Mouse (Mus musculus): ENCODE measurements around the gene Cabp2. TPM values are rescaled to one million over a fixed set of nuclear protein-coding genes. Genes with fewer than 3 reads are reported as not detected.
"Not testable (repeated sequence)": the region's sequence is repeated elsewhere in the genome, so short reads cannot be mapped to it uniquely, and the experiment has no call there.

Cabp2 gene
- polyA plus RNA-seq, 1 experiment from 2014 or later, result not detected

DNA sequence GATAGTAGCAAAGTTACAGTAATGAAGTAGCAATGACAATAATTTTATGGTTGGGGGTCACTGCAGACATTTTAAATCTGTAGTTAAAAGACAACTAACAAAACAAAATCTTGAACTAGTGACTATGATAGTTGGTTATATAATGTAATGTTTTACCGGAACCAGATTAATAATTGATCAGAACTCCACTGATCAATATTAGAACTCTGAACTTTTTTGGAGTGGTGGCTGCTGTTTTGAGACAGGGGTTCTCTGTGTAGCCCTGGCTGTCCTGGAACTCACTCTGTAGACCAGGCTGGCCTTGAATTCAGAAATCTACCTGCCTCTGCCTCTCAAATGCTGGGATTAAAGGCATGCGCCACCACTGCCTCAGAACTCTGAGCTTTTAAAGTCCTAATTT, 13.1 kb upstream of the Cabp2 start:
- H3K27ac ChIP-seq; ATAC-seq (replicated peaks; ENCODE audit: insufficient number of reproducible peaks, insufficient read depth, low FRiP score, low read depth); H3K9ac ChIP-seq; H3K4me1 ChIP-seq (replicated peaks); H3K9me3 ChIP-seq (replicated peaks); H3K36me3 ChIP-seq; H3K4me2 ChIP-seq; H3K27me3 ChIP-seq; H3K4me3 ChIP-seq: not testable (repeated sequence)
- 89% methylated on average over 2 of the region's 2 CpGs for WGBS

DNA sequence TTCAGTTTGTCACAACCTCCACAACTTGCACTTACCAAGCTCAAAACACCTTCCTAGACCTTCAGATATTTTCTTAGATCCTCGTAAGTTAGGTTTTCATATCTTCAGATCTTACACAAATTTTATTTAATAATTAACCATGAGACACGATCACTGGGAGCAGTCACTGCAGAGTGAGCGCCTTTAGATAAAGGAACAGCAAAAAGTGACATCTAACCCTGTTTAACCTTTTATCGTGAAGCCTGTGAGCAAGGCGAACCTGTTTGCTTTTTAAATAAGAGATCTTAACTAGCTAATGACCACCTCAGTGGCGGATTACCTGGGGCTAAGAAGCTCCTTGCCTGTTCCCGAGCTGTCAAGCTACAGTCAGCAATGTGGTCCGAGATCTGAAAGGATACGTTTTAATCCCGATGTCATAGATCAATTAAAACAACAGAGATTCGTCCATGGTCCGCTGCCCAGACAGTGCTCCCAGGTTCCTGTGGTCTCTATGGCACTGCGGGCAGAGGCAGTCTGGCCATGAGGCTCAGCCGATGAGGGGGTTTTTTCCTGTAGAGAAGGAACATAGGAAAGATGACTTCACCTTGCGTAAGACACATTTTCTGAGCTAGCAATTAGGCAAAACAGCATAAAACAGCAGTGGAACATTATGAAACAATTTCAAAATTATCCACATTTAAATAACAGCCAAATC, 12.5 kb upstream of the Cabp2 start:
- Histone ChIP-seq H3K36me3 (no peaks in the 10 kb centered on the region), H3K4me2 (no peak overlapping the region), H3K9ac (no peak overlapping the region), H3K27me3 (no peaks in the 10 kb centered on the region), H3K27ac (no peak overlapping the region), H3K4me1 (replicated peaks) (no peaks in the 10 kb centered on the region), H3K4me3 (no peak overlapping the region), H3K9me3 (replicated peaks) (no peaks in the 10 kb centered on the region)
- ATAC-seq (replicated peaks; ENCODE audit: insufficient number of reproducible peaks, insufficient read depth, low FRiP score, low read depth), result no peak
- WGBS, result 73% methylated on average over 15 of the region's 15 CpGs

DNA sequence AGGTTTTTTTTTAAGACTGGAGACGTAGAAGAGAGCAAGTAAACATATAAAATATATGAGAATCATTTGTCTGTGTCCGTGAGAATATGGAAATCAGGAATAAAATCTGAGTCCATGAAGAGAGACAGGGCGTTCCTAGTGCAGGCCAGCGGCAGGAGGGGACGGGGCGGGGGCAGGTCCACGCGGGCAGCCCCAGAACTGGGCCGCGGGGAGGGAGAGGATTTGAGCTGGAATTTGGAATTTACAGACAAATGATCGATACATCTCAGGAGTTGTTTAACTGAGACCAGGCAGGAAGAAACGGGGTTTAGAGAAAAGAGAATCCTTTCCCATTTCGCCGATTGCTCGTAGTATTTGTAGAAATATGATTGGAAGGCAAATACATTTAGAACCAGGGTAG, 11.1 kb upstream of the Cabp2 start:
- ATAC-seq (replicated peaks; ENCODE audit: insufficient number of reproducible peaks, insufficient read depth, low FRiP score, low read depth), result no peak
- no peak overlapping the region for H3K4me2 ChIP-seq
- H3K4me3 ChIP-seq, result no peak overlapping the region
- no peaks in the 10 kb centered on the region for H3K27me3 ChIP-seq
- no peak overlapping the region for H3K27ac ChIP-seq
- H3K9me3 ChIP-seq (replicated peaks), result no peaks in the 10 kb centered on the region
- H3K36me3 ChIP-seq, result no peaks in the 10 kb centered on the region
- H3K4me1 ChIP-seq (replicated peaks), result no peaks in the 10 kb centered on the region
- no peak overlapping the region for H3K9ac ChIP-seq
- 73% methylated on average over 15 of the region's 15 CpGs for WGBS

DNA sequence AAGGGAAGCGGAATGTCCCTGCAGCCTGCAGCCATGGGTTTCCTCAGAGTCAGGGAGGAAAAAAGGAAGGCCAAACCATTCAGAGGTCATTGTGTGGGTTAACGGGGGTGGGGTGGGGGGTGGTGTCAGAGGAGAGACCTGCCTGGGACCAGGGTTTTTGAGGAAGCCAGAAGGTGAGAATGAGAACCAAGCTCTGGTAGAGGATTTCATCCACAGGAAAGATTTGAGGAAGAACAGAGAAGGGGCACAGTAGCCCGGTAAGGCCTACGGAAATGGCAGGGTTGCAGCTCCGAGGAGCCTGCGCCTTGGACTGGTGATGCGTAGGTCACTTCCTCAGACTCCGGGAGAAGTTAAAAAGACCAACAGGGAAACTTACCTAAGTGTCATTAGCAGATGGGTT, 10.6 kb upstream of the Cabp2 start:
- WGBS, result 78% methylated on average over 8 of the region's 8 CpGs
- no peak for ATAC-seq (replicated peaks; ENCODE audit: insufficient number of reproducible peaks, insufficient read depth, low FRiP score, low read depth)
- Histone ChIP-seq H3K9me3 (replicated peaks) (no peaks in the 10 kb centered on the region), H3K4me1 (replicated peaks) (no peaks in the 10 kb centered on the region), H3K4me2 (no peak overlapping the region), H3K27me3 (no peaks in the 10 kb centered on the region), H3K9ac (no peak overlapping the region), H3K4me3 (no peak overlapping the region), H3K27ac (no peak overlapping the region), H3K36me3 (no peaks in the 10 kb centered on the region)

DNA sequence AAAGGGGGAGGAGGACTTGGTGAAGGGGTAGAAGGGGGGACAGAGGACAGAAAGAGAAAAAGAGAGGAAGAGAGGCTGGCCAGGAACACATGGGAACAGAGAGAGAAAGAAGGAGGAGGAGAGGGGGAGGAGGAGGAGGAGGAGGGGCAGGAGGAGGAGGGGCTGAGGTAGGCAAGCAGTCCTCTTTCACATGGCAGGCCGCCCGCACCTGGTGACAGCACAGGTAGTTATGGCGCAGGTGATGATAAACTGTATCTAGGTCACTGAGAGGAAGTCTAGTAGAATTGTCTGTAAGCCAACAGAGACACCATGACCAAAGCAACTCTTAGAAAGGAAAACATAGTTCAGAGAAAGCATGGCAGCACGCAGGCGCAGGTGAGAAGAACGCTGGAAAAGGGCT, 10.0 kb upstream of the Cabp2 start:
- H3K9ac ChIP-seq, result no peak overlapping the region
- no peaks in the 10 kb centered on the region for H3K27me3 ChIP-seq
- no peaks in the 10 kb centered on the region for H3K9me3 ChIP-seq (replicated peaks)
- H3K4me3 ChIP-seq, result no peak overlapping the region
- ATAC-seq (replicated peaks; ENCODE audit: insufficient number of reproducible peaks, insufficient read depth, low FRiP score, low read depth), result no peak
- no peak overlapping the region for H3K27ac ChIP-seq
- H3K4me1 ChIP-seq (replicated peaks), result no peaks in the 10 kb centered on the region
- no peaks in the 10 kb centered on the region for H3K36me3 ChIP-seq
- no peak overlapping the region for H3K4me2 ChIP-seq
- 83% methylated on average over 6 of the region's 6 CpGs for WGBS

DNA sequence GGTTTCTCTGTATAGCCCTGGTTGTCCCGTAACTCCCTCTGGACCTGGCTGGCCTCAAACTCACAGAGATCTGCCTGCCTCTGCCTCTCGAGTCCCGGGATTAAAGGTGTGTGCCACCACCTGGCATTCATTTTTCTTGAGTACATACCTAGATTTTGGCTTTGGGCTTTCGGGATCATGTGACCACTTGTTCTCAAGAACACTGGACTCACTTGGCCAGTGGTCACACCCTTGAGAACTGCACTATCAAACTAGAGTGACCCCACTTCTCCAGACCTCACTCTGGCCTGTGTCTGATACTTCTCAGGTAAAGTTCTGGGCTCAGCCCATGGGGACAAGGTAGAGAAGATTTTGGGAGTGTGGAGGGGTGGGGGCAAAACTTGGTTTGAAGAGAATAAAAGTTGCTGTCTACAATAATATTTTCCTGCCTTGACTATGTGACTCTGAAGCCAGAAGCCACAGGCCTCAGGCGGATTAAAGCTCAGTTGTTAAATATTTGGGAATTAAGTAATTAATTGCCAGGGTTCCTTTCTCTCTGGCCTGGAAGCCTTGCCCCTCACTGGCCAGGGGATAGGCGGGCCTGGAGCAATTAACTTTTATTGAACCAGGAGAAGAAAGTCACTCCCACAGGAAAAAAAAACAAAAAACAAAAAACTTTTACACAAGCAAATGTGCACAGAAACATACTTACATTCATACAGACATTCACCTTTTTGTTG, 8.5 kb upstream of the Cabp2 start:
- Histone ChIP-seq H3K4me1 (replicated peaks) (no peaks in the 10 kb centered on the region), H3K27ac (no peak overlapping the region), H3K4me2 (no peak overlapping the region), H3K36me3 (no peaks in the 10 kb centered on the region), H3K4me3 (no peak overlapping the region), H3K9me3 (replicated peaks) (no peaks in the 10 kb centered on the region), H3K9ac (no peak overlapping the region), H3K27me3 (no peaks in the 10 kb centered on the region)
- ATAC-seq (replicated peaks; ENCODE audit: insufficient number of reproducible peaks, insufficient read depth, low FRiP score, low read depth), result no peak
- 87% methylated on average over 6 of the region's 6 CpGs for WGBS

DNA sequence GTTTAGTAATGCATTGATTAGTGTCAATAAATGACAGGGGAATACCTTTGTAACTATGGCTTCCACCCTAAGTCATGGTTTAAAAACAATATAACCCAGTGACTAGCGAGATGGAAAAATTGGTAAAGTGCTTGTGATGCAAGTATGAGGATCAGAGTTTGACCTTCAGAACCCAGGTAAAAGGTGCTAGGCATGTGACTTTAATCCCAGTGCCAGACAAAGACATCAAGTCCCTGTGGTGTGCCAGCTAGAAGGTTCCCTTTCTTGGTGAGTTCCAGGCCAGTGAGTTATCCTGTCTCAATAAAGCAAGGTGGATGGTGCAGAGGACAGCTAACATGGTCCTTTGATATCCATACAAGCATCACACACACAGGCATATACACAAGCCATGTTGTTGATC, 5.8 kb upstream of the Cabp2 start:
- no peaks in the 10 kb centered on the region for H3K27me3 ChIP-seq
- WGBS, result 83% methylated on average over 1 of the region's 1 CpGs
- H3K4me1 ChIP-seq (replicated peaks), result no peaks in the 10 kb centered on the region
- no peak overlapping the region for H3K27ac ChIP-seq
- H3K9me3 ChIP-seq (replicated peaks), result no peaks in the 10 kb centered on the region
- H3K36me3 ChIP-seq, result no peaks in the 10 kb centered on the region
- no peak for ATAC-seq (replicated peaks; ENCODE audit: insufficient number of reproducible peaks, insufficient read depth, low FRiP score, low read depth)
- no peak overlapping the region for H3K4me3 ChIP-seq
- H3K4me2 ChIP-seq, result no peak overlapping the region
- no peak overlapping the region for H3K9ac ChIP-seq

DNA sequence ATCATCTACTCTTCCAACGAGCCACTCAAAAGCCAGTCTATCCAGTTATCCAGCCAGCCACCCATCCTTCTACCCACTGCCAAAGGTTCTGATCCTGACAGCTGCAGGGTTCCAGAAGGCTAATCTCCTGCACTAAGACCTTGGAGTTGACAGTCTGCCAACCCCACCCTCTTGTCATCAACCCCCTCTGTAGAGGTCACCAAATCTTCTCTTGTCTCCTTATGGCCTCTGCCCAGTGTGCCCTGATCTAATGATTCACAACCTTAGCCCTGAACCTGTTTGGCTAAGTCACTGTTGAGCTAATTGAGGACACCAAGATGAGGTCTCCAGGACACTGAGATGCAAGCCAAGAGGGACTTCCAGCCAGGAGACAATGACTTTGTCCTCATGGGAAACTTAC, 1.8 kb upstream of the Cabp2 start:
- Histone ChIP-seq H3K4me2 (no peak overlapping the region), H3K4me3 (no peak overlapping the region), H3K27ac (no peak overlapping the region), H3K4me1 (replicated peaks) (no peaks in the 10 kb centered on the region), H3K9ac (no peak overlapping the region), H3K36me3 (no peaks in the 10 kb centered on the region), H3K27me3 (peaks cover 14% of the 10 kb centered on the region; the same call in 1 of the 2 replicates), H3K9me3 (replicated peaks) (no peaks in the 10 kb centered on the region)
- ATAC-seq (replicated peaks; ENCODE audit: insufficient number of reproducible peaks, insufficient read depth, low FRiP score, low read depth), result no peak
- 70% methylated on average over 1 of the region's 1 CpGs for WGBS

DNA sequence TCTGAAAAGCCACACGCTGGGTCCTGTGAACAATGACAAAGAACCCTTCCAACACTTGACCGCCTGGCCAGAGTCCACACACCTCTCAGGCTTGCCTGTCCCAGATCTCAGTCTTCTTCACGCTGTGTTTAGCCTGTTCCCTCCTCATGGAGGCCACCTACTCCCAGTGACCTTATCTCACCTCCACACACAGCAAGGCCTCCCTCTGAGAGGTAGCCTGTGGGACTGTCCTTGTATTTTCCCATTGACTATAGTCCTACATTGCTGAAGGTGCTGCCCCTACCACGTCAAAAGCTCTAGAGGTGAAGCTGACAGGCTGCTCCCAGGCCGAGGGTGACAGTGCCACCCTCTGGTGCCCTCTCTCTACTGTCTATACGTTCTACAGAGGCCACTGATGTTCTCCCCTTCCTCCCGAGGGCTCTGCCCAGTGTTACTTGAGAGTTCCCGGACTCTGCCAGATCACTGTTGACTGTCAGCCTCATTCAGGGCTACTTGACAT, 818 bp upstream of the Cabp2 start:
- 59% methylated on average over 8 of the region's 8 CpGs for WGBS
- Histone ChIP-seq H3K4me1 (replicated peaks) (no peaks in the 10 kb centered on the region), H3K9me3 (replicated peaks) (no peaks in the 10 kb centered on the region), H3K4me2 (no peak overlapping the region), H3K9ac (no peak overlapping the region), H3K36me3 (no peaks in the 10 kb centered on the region), H3K27ac (no peak overlapping the region), H3K4me3 (no peak overlapping the region), H3K27me3 (peaks cover 18% of the 10 kb centered on the region; the same call in 1 of the 2 replicates)
- ATAC-seq (replicated peaks; ENCODE audit: insufficient number of reproducible peaks, insufficient read depth, low FRiP score, low read depth), result no peak

DNA sequence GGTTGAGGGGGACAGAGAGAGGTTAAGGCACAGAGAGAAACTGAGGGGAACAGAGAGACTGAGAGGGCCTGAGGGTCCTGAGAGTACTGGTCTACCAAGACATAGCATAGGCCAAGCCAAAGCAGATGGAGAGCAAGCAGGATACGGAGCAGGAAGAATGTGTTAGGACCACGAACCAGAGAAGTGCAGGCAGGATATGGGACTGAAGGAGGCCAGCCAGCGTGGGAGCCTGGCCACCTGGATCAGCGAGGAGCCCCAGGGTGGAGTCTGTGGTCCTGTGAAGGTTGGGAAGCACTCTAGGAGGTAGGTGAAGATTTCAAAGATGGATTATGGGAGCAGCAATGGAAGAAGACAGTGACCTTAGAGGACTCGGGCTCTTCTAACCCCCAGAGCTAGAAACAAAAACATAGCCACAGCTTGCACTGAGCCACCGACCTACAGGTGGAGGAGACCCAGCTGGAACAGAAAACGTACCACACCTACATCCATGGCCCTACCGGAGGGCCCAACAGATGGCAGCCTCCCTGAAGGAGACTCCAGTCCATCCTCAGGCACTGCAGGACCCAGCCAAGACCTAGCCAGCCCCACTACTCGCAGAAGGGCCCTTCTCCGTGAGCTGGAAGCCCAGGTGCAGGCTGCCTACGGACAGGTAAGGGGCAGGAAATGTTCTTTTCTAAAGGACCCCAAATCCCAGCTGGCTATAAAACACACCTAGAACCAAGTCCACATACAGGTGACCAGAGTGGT, 1.0 kb downstream of the Cabp2 start:
- 71% methylated on average over 11 of the region's 11 CpGs for WGBS
- no peak overlapping the region for H3K4me2 ChIP-seq

DNA sequence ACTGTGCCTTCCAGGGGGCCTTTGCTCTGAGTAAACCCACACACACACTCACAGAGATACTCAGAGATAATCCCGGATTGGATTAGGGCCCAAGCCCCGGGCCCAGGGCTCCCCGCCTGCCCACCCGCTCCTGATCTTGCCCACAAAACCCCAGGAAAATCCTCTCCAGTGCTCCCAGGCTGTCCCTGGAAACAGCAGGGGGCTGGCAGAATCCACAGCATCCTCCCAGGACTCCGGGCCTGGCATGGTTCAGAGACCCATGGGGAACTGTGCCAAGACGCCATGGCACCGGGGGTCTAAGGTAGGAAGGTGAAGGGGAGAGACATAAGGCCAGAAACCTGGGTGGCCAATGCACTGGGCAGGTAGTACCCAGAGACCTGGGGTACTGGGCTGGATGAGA, 1.9 kb downstream of the Cabp2 start:
- H3K4me2 ChIP-seq, result no peak overlapping the region
- no peak overlapping the region for H3K4me3 ChIP-seq
- WGBS, result 74% methylated on average over 7 of the region's 7 CpGs
- no peaks in the 10 kb centered on the region for H3K36me3 ChIP-seq
- no peak for ATAC-seq (replicated peaks; ENCODE audit: insufficient number of reproducible peaks, insufficient read depth, low FRiP score, low read depth)
- H3K27me3 ChIP-seq, result peaks cover 18% of the 10 kb centered on the region; the same call in 1 of the 2 replicates
- peaks cover 8% of the 10 kb centered on the region for H3K4me1 ChIP-seq (replicated peaks)
- H3K27ac ChIP-seq, result no peak overlapping the region
- no peaks in the 10 kb centered on the region for H3K9me3 ChIP-seq (replicated peaks)
- H3K9ac ChIP-seq, result no peak overlapping the region

More for the DNA sequence above, 1.0 kb downstream of the Cabp2 start:
- ATAC-seq (replicated peaks; ENCODE audit: insufficient number of reproducible peaks, insufficient read depth, low FRiP score, low read depth), result no peak
- Histone ChIP-seq H3K9ac (no peak overlapping the region), H3K4me1 (replicated peaks) (peaks cover 7% of the 10 kb centered on the region), H3K36me3 (no peaks in the 10 kb centered on the region), H3K27ac (no peak overlapping the region), H3K27me3 (peaks cover 18% of the 10 kb centered on the region; the same call in 1 of the 2 replicates), H3K4me3 (no peak overlapping the region), H3K9me3 (replicated peaks) (no peaks in the 10 kb centered on the region)
